Mouse (Mus musculus) lung, embryonic 14.5 days (tissue): ENCODE results near the gene Lhx8. TPM values are rescaled to one million over a fixed set of nuclear protein-coding genes. Genes with fewer than 3 reads are reported as not detected.

Experiments
- ATAC-seq: fragments of 200-750 bp; cut with Nextera tagmentation; 2 replicates; pipeline ENCODE4 v1.8.0; 2017; ENCODE audit warnings: mild to moderate bottlenecking, moderate TSS enrichment, moderate library complexity; ENCODE audit not compliant: insufficient read depth
- DNase-seq: peaks from one replicate; pipeline ENCODE4 v3.0.0-alpha.2; 2015
- H3K27ac ChIP-seq: fragments of 300-500 bp; sonication (generic); 2 replicates; pipeline ENCODE4 v1.5.1; 2014; ENCODE audit warnings: low read depth, mild to moderate bottlenecking, moderate library complexity
- H3K27me3 ChIP-seq: fragments of 300-500 bp; sonication (generic); 2 replicates; pipeline ENCODE4 v1.6.1; 2014; ENCODE audit warnings: low read length, control low read depth; ENCODE audit not compliant: insufficient read depth
- H3K36me3 ChIP-seq: fragments of 300-500 bp; sonication (generic); 2 replicates; pipeline ENCODE4 v1.6.1; 2014; ENCODE audit warnings: control low read depth; ENCODE audit not compliant: insufficient read depth
- H3K4me1 ChIP-seq: fragments of 300-500 bp; sonication (generic); 2 replicates; pipeline ENCODE4 v1.6.1; 2014; ENCODE audit warnings: antibody characterized with exemption, control low read depth; ENCODE audit not compliant: insufficient read depth
- H3K4me2 ChIP-seq: fragments of 300-500 bp; sonication (generic); 2 replicates; pipeline ENCODE4 v1.6.1; 2014; ENCODE audit warnings: mild to moderate bottlenecking
- H3K4me3 ChIP-seq: fragments of 300-500 bp; sonication (generic); 2 replicates; pipeline ENCODE4 v1.5.1; 2014; ENCODE audit warnings: low read depth, low read length
- H3K9ac ChIP-seq: fragments of 300-500 bp; sonication (generic); 2 replicates; pipeline ENCODE4 v1.6.1; 2014
- H3K9me3 ChIP-seq: fragments of 300-500 bp; sonication (generic); 2 replicates; pipeline ENCODE4 v1.6.1; 2016; ENCODE audit warnings: low read depth, low read length, control low read depth
- CTCF ChIP-seq: IDR thresholded peaks from 2 replicates; pipeline ENCODE4 v1.5.1; 2016; ENCODE audit warnings: antibody characterized with exemption, low read depth
- WGBS: fragments of 180-500 bp; shearing (Covaris S2); extraction: QIAGEN DNeasy Blood & Tissue Kit; methylation state at CpG from one replicate; pipeline ENCODE4 v1.1.7; 2014; 5-methylcytosine and 5-hydroxymethylcytosine counted together
- polyA plus RNA-seq: library from polyadenylated mRNA; unstranded; fragments of >200 nt; fragmentation: Nextera tagmentation; extraction: Ambion mirVana; gene quantifications from 2 replicates; pipeline ENCODE4 v1.2.1, GENCODE M21; 2014

Lhx8 gene
- polyA plus RNA-seq = not detected in 2 replicates

DNA sequence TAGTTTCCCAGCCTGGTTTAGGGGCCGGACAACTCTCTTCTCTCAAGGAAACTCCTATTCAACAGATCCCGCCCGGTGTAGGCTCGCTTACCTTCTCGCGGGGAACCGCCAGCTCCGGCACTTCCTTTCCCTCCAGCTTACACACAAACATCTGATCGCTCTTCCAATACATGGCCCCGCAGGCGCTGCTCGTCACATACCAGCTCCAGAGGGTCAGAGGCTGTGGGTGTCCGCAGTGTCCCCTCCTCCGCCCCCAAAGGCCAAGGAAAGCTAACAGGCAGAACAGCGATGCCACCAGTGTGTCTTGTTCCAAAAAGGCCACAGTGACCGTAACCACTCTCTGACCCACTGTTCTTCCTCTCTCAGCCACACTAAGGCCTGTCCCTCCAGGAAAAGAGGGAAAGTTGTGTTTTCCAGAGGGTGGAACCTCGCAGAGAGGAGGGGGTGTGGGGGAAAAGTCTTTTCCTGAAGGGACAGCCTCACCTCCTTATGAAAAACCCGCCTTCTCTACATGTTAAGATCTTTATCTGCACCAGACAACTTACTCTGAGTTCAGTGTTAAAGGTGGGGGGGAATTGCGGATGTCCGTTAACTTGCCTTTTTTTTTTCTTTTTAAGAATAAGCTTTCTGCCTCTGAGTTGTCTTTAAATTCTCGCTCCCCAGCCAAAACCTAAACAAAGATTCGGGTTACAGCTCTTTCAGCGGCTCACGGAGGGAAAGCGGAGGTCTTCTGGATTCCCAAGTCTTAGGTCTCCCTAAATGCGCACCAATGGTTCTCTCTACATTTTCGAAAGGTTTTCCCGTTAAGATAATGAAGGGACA, at the start of gene Lhx8:
Gene Lhx8, minus strand, starts transcription at position 479 of the 822 bp plus-strand sequence.
- no peaks in the 10 kb centered on the region for H3K4me1 ChIP-seq
- H3K27me3 ChIP-seq = peaks cover 94% of the 10 kb centered on the region
- peak within 1 kb of the TSS; percentile 35 for H3K4me3 ChIP-seq
- WGBS = 2% methylated on average over 28 of the region's 28 CpGs
- no peaks in the 10 kb centered on the region for H3K36me3 ChIP-seq
- H3K27ac ChIP-seq = no peak within 1 kb of the TSS
- H3K9me3 ChIP-seq = no peaks in the 10 kb centered on the region
- TF ChIP-seq CTCF = no peak
- peak within 1 kb of the TSS; percentile 38; the same call in 1 of the 2 replicates for H3K4me2 ChIP-seq
- DNase-seq (peak; percentile 75), ATAC-seq (peak; percentile 15; the same call in 1 of the 2 replicates)
- H3K9ac ChIP-seq = no peak within 1 kb of the TSS

DNA sequence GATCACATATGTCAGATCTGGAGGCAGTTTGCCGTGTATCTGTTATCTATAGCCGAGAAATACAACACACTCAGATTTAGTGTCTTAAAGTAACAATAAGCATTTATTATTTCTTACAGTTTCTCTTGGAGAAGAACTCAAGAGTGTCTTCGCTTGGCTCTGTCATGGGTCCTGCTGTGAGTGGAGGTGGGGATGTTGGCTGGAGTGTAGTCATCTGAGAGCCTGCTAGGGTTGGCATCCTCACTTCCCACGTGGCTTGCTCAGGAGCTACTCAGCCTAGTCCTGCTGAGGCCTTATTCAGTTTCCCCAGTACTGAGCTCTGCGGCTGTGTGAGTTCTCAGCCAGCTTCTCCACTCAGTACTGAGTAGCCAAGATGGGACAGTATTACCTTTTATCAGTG, 43.1 kb upstream of the Lhx8 start:
- DNase-seq (no peak), ATAC-seq (no peak)
- Histone ChIP-seq H3K9ac (no peak overlapping the region), H3K9me3 (no peaks in the 10 kb centered on the region), H3K4me3 (no peak overlapping the region), H3K4me1 (no peaks in the 10 kb centered on the region), H3K4me2 (no peak overlapping the region), H3K36me3 (no peaks in the 10 kb centered on the region), H3K27ac (no peak overlapping the region), H3K27me3 (no peaks in the 10 kb centered on the region)
- WGBS = 64% methylated on average over 5 of the region's 5 CpGs
- no peak for TF ChIP-seq CTCF

DNA sequence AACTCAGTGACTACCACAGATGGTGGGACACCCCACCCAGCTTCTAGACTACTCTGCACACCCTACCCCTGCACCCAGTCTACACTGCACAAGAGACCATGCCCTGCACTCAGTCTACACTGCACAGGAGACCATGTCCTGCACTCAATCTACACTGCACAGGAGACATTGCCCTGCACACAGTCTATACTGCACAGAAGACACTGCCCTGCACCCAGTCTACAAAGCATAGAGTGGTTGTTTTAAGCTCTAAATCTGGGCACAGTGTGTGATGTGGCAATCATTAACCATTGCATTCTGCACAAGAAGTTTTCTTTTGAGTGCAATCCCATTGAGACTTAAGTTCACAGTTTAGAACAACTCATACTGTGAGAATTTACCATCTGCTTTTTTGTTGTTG, 42.2 kb upstream of the Lhx8 start:
- DNase-seq (no peak), ATAC-seq (no peak)
- H3K4me1 ChIP-seq = no peaks in the 10 kb centered on the region
- no peaks in the 10 kb centered on the region for H3K36me3 ChIP-seq
- no peak for TF ChIP-seq CTCF
- no peaks in the 10 kb centered on the region for H3K9me3 ChIP-seq
- H3K4me3 ChIP-seq = no peak overlapping the region
- H3K4me2 ChIP-seq = no peak overlapping the region
- H3K9ac ChIP-seq = no peak overlapping the region
- H3K27ac ChIP-seq = no peak overlapping the region
- H3K27me3 ChIP-seq = no peaks in the 10 kb centered on the region

DNA sequence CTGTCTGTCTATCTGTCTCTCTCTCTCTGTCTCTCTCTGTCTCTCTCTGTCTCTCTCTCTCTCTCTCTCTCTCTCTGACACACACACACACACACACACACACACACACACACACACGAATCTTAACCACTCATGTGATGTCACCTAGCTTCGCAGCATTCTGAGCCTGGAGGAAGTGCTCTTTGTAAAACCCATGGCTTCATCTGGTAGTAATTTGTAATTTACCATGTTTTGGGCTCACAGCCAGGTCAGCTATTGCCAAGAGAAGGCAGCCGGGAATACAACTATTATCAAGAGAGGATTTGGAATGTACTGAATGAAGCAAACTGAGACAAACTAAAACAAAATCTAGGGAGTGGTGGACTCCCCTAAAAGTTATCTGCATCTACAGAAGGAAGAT, 36.9 kb upstream of the Lhx8 start:
- Histone ChIP-seq H3K9ac (no peak overlapping the region), H3K36me3 (no peaks in the 10 kb centered on the region), H3K4me3 (no peak overlapping the region), H3K4me2 (no peak overlapping the region), H3K9me3 (no peaks in the 10 kb centered on the region), H3K27ac (no peak overlapping the region), H3K4me1 (no peaks in the 10 kb centered on the region), H3K27me3 (no peaks in the 10 kb centered on the region)
- DNase-seq = peak; percentile 86
- WGBS = 28% methylated on average over 3 of the region's 3 CpGs
- 0 out of 2 replicates have a peak, but pooled peaks have one; percentile 56 for ATAC-seq
- TF ChIP-seq CTCF = no peak

GRCm38 (mm10) chr3:154364604-154365209, 34.2 kb upstream of the Lhx8 start:
- Histone ChIP-seq H3K4me3 (no peak overlapping the region), H3K36me3 (no peaks in the 10 kb centered on the region), H3K27ac (no peak overlapping the region), H3K4me2 (peak overlapping the region; percentile 22; the same call in 1 of the 2 replicates), H3K27me3 (no peaks in the 10 kb centered on the region), H3K4me1 (no peaks in the 10 kb centered on the region), H3K9me3 (no peaks in the 10 kb centered on the region), H3K9ac (no peak overlapping the region)
- TF ChIP-seq CTCF = peak; percentile 81
- WGBS = 23% methylated on average over 10 of the region's 10 CpGs
- DNase-seq (peak; percentile 77), ATAC-seq (peak; percentile 79)

DNA sequence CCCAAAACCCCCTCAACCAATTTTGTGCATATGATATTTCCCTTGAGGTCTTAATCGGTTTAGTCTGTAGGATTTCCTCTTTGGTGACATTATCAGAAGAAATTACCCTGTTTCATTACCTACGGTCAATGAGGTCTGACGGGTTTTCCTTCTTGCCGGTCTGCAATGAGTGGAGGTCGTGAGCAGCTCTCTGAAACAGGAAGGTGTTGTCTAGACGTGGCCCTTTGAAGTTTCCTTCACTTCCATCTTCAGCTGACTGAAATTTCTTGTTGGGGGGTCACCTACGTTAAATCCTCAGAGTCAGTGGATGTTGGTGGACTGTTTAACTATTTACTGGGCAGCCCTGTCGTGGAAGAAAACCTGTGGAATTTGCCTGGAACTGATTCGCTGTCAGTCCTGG, 33.0 kb upstream of the Lhx8 start:
- Histone ChIP-seq H3K4me1 (no peaks in the 10 kb centered on the region), H3K36me3 (no peaks in the 10 kb centered on the region), H3K4me3 (no peak overlapping the region), H3K9ac (no peak overlapping the region), H3K4me2 (no peak overlapping the region), H3K9me3 (no peaks in the 10 kb centered on the region), H3K27ac (no peak overlapping the region), H3K27me3 (no peaks in the 10 kb centered on the region)
- no peak for TF ChIP-seq CTCF
- ATAC-seq = no peak
- DNase-seq = no peak
- WGBS = 46% methylated on average over 9 of the region's 9 CpGs

GRCm38 (mm10) chr3:154359231-154359630, 28.8 kb upstream of the Lhx8 start:
- 62% methylated on average over 2 of the region's 2 CpGs for WGBS
- no peak overlapping the region for H3K4me2 ChIP-seq
- no peak overlapping the region for H3K9ac ChIP-seq
- H3K4me1 ChIP-seq = no peaks in the 10 kb centered on the region
- H3K4me3 ChIP-seq = no peak overlapping the region
- H3K36me3 ChIP-seq = no peaks in the 10 kb centered on the region
- ATAC-seq = no peak
- no peak overlapping the region for H3K27ac ChIP-seq
- H3K27me3 ChIP-seq = no peaks in the 10 kb centered on the region
- H3K9me3 ChIP-seq = no peaks in the 10 kb centered on the region
- no peak for TF ChIP-seq CTCF
- no peak for DNase-seq
